Mouse (Mus musculus) cerebellum, adult 11-12 months (tissue): ENCODE data around the gene 1700001J03Rik.
"Not testable (repeated sequence)": the region's sequence is repeated elsewhere in the genome, so short reads cannot be mapped to it uniquely, and the experiment has no call there.

Experiments
- DNase-seq: peaks from one replicate; pipeline ENCODE4 v3.0.0; 2022

Gene 1700001J03Rik

DNA sequence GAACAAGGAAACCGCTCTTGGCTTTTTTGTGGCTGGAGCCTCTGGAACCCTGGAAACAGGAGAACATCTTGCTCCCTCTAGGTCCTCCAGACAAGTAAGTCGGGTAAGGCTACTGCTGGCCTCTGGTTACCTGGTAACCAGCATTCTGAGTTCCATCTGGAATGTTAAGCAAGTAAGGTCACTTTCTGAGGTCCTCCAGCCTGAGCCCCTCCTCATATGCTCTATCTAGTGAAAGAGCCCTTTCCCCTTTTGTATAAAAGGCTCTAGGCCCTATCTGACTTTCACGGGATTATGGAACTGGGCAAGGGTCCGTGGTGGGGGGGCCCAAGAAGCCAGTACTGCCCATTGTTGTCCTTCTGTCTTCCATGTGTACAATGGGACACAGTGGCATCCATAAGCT is at the start of gene 1700001J03Rik:
Gene 1700001J03Rik (minus strand): TSS at position 101 of the 400 bp plus-strand sequence.
- DNase-seq: not testable (repeated sequence)

- no peak for DNase-seq
Measured at GRCm38 (mm10) chr5:146234336-146234735, 49.2 kb upstream of the 1700001J03Rik start.

- DNase-seq: no peak
Measured at GRCm38 (mm10) chr5:146232816-146233215, 47.7 kb upstream of the 1700001J03Rik start.

DNA sequence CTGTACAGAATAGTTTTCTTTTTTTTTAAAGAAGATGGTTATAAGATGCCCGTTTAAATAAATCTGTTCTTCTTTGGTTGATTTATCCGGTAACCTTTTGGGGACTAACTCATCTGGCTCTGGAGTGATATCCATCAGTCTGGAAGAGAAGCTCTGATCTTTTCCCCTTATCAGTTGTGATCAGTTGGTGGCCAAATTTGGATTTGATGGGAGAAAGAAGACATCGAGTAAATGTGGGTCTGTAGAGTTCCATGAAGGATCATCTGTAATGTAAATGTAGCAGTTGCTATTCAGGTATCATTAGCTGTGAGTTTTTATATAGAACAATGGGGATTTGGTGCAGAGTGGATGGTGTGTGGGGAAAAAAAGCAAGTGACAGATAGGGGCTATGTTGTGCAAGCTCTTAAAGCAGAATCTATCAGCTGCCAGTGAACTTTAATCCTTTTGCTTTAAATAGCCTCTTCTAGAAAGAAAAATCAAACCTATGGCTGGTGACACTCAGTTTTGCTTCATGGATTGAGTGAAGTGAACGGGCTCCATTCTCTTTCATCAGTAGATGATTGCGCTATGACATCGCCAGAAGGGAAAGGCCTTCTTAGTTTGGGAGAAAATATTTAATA is 47.1 kb upstream of the 1700001J03Rik start:
- DNase-seq: no peak

DNA sequence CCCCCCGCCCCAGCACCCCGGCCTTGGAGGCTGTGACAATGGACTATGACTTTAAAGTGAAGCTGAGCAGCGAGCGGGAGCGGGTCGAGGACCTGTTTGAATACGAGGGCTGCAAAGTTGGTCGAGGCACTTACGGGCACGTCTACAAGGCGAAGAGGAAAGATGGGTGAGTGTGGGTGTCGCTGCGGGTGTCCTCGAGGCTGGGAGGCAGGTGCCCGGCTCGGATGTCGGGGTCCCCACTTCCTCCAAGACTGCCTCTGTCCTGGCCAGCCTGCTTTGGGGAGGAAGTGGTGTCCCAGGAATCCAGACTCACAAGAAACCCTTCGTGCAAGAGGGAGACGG is 46.5 kb upstream of the 1700001J03Rik start:
- peak; percentile 61 for DNase-seq

DNA sequence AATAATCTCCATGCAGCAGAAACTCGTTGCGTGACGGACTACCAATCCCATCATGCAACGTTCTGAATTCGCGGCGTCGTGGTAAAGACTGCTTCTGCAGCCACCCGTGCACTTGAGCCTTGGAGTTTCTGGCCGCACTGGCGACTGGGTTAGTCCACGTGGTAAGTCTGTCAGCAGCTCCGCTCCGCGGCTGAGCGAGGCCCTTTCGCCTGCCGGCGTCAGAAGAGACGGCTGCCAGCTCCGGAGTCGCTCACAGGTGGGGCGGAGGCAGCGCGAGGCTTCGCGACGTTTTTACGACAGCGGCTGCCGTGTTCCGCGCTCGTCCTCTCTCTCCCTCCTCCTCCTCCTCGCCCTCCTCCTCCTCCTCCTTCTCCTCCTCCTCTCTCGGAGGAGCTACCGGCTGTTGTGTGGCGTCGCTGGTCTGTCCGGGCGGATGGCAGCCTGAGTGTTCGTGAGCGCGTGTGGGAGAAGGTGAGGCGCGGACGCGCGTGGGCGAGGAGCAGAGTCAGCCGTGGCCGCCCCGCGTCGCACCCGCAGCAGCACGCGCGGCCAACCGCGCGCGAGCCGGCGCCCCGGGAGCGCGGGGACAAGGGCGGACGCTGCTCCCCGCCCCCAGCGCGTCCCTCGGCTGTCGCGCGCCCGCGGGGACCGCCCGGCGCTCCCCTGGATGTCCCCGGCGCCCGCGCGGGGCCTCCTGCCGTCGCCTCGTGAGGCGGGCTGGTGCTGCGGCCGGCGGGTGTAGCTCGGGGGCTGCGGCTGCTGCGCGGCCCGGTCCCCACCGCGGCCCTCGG is 46.0 kb upstream of the 1700001J03Rik start, which contains the start of gene Cdk8:
Gene Cdk8 (plus strand): TSS at position 367 of the 791 bp plus-strand sequence.
- DNase-seq: peak; percentile 96

- peak; percentile 57 for DNase-seq
Measured at GRCm38 (mm10) chr5:146229869-146230650, 45.0 kb upstream of the 1700001J03Rik start.

DNA sequence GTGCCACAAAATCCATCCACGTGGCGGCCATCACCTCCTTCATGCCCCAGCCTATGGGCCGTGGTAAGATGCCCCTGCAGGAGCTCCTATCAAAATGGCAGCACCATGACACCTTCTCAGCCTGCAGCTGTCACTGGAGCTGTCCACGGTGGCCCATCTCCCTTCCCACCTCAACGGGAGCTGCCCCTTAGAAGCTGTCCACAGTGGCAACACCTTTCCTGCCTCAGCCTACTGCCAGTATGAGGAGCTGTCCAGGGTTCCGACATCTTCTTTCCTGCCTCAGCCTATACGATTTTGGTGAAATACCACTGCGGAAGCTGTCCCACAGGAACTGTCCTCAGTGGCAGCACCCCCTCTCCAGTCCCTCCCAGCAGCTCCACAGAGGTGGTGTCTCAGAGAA is 42.4 kb upstream of the 1700001J03Rik start:
- DNase-seq: no peak

DNA sequence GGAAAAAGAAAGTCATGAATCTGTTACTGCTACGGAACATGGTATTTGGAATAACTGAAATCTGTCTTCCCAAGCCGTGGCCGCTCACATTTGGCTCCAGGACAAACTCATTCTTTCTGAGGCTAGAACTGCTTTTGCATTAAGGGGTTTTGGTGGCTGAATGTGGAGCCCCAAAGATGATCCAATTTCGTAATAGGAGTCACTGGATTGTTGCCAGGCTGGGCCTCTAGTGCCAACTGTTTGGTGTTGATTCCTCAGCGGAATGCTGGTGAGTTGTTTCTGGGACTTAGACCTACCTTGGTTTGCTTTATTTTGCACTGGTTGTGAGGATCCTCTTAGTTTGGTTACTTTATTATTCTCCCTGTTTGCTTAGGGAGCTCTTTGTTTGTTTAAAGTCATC is 38.7 kb upstream of the 1700001J03Rik start:
- no peak for DNase-seq

DNA sequence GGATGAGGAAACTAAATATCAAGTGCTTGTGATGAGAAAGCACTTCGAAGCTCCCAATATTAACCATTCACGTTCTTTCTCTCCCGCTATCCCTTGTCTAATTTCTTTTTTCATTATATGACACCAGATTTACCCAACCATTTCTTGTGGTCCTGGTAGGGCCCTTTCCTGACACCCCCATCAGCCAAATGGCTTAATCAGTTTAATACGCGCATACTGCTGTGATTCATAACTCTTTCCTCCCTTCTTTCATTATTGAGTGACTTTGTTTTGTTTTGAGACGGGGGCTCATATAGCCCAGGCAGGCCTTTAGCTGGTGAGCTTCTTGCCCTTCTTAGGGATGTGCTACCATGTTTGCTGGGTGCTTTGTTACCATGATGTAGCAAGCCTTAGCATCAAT is 36.6 kb upstream of the 1700001J03Rik start:
- DNase-seq: no peak

DNA sequence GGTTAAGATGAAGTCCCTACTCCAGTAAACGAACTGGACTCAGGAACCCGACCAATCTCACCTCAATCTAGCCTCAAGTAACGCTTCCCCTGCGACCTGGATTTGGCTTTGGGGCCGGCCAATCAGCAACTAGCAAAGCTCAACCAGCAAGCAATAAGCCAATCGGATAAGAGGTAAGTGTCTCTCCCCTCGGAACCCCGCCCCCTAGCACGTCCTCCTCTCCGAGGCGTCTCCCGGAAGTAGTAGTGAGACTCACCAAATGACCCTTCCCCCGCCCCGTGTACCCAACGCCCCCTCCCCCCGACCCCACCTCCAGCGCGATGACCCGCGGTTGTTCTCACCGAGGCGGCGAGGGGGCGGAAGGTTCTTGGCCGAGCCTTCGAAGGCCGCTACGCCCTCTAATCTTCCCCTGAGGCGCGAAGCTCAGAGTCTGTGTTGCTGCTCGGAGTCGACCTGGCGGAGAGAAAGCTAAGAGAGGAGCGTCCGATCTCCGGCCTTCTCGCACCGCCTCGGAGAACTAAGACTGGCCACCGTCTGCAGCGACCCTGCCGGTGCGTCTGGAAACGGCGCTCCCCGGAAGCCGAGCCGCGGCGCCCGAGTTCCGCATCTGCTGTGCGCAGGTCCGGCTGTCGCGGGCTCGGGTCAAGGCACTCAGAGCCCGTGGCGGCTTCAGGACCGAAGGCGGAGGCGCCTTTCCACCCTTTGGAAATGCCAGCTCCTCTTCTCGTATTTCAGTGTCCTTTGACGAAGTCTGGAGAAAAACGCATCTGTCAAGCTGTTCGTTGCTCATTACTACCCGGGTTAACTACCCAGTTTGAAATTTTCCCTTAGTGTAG is 36.0 kb upstream of the 1700001J03Rik start, which contains the start of gene Rnf6:
Gene Rnf6 (minus strand): TSS at position 677 of the 836 bp plus-strand sequence.
- peak; percentile 96 for DNase-seq

- no peak for DNase-seq
Measured at GRCm38 (mm10) chr5:146220501-146220878, 35.4 kb upstream of the 1700001J03Rik start.

DNA sequence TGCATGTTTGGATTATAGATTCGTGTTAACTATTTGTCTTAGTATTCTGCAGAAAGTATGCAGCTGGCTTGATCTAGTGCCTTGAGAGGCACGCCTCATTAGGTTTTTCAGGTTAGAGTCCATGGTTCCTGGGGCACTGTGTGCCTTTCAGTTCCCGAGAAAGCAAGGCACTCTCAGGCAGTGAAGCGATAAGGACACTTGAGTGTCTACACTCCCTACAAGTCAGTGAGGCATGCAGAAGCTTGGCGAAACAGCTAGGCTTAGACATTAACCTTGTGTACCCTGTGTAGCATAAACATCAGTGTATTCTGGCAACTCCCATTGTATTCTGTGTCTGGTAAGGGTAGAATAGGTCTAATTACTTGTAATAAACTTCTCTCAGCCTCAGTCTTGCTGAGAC is 20.4 kb upstream of the 1700001J03Rik start:
- DNase-seq: no peak

- DNase-seq: no peak
Measured at GRCm38 (mm10) chr5:146203921-146204320, 18.8 kb upstream of the 1700001J03Rik start.

GRCm38 (mm10) chr5:146200580-146200979 is 15.5 kb upstream of the 1700001J03Rik start:
- no peak for DNase-seq

DNA sequence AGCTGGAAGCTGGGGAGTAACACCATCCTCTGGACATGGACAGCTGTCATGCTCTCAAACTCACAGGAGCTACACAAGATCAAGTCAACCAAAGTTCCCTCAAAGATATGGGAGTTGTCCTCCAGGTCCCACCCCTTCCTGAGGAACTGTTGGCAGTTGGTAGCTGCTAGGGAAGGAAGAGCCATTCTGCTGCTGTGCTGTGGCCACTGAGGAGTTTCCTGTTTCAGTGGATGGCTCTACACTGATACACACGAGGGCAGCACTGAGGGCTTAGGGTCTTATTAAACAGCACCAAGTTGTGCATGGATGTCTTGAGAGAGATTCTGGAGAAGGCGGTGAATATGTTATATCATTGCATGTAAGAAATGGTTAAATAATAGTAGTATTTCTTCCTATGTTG is 14.4 kb upstream of the 1700001J03Rik start:
- DNase-seq: no peak

GRCm38 (mm10) chr5:146199073-146199472 is 14.0 kb upstream of the 1700001J03Rik start:
- DNase-seq: no peak

GRCm38 (mm10) chr5:146193360-146193759 is 8.3 kb upstream of the 1700001J03Rik start:
- peak; percentile 53 for DNase-seq

DNA sequence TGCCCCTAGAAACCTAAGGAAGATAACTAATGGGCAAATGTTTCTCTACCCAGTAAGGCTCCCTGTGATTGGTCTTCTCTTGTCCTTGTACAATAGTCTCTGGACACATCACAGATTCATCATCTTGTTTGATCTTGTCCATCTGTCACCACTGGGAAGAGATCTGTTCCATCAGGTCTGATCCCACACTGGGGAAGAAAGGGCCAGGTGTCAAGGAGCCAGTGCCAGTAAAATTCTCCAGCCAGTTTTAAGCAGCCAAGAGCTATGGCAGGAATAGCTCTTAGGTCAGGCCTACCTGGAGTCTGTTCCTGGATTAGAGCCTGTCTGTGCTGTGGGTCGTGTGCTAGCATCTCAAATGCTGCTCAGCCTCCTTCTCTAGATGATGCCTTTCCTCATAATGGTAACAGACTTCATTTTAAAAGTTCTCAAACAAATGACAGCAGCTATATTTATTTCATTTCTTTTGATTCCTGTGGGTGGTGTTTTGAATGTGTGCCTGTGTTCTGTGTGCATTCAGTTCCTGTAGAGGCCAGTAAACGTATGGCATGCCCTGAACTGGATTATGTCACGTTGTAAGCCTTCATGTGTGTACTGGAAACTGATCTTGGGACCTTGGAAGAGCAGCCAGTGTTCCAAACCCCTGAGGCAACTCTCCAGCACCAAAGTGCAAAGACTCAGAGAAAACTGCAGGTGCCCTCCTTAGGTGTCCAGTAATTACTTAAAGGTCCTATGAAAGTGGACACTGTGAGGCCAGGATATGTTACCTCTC is 5.6 kb upstream of the 1700001J03Rik start:
- peak; percentile 89 for DNase-seq

- DNase-seq: no peak
Measured at GRCm38 (mm10) chr5:146190093-146190492, 5.0 kb upstream of the 1700001J03Rik start.

DNA sequence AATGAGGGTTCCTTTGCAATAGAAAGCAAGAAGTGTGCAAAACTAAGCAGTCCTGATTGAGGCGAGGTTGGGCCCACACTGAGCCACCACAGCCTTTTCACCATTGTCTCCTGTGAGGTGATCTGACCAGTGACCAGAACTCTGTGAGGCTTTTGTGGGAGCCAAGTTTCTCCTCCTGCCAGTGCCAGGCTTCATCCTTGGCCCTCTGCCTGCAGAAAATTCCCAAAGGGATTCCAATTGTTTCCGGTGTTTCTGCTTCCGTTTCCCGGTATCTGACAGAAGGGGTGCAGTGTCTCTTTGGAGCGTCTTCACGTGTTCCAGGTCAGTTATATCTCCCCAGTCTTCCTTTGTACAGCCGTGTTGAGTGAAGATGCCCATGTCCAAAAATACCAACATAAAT is 3.6 kb upstream of the 1700001J03Rik start:
- peak; percentile 67 for DNase-seq

- DNase-seq: no peak
Measured at GRCm38 (mm10) chr5:146188144-146188543, 3.0 kb upstream of the 1700001J03Rik start.
